Mouse (Mus musculus) G1E (cell line): Measurements from ENCODE around the gene Hspb7. TPM values are rescaled to one million over a fixed set of nuclear protein-coding genes. Genes with fewer than 3 reads are reported as not detected.

Experiments used
- ATAC-seq: 2 replicates; pipeline ENCODE4 v1.8.0; 2016; ENCODE audit warnings: mild to moderate bottlenecking; ENCODE audit not compliant: insufficient number of reproducible peaks, poor library complexity, low FRiP score, severe bottlenecking; ENCODE audit errors: extremely low read depth
- DNase-seq: peaks from one replicate; pipeline ENCODE4 v3.0.0; 2012; ENCODE audit warnings: low spot score
- H3K27me3 ChIP-seq: 2 replicates; pipeline ENCODE4 v1.6.1; 2012; ENCODE audit warnings: mild to moderate bottlenecking, low read length, inconsistent platforms; ENCODE audit not compliant: insufficient read depth
- H3K36me3 ChIP-seq: replicated peaks from 2 replicates; pipeline ENCODE3; 2012; ENCODE audit warnings: mild to moderate bottlenecking, inconsistent platforms
- H3K4me1 ChIP-seq: 2 replicates; pipeline ENCODE4 v1.6.1; 2012; ENCODE audit warnings: low read depth, low read length, inconsistent platforms, mixed read lengths; ENCODE audit not compliant: insufficient read depth
- H3K4me3 ChIP-seq: 2 replicates; pipeline ENCODE4 v1.5.1; 2012; ENCODE audit warnings: low read depth, mild to moderate bottlenecking, inconsistent platforms, low read length, moderate library complexity, mixed read lengths
- H3K9me3 ChIP-seq: replicated peaks from 2 replicates; pipeline ENCODE4 v1.6.1; 2012; ENCODE audit warnings: inconsistent platforms
- CTCF ChIP-seq: IDR thresholded peaks from 2 replicates; pipeline ENCODE4 v1.5.1; 2012; ENCODE audit warnings: low read depth, low read length, inconsistent platforms, mixed read lengths
- GATA1 ChIP-seq: IDR thresholded peaks from 2 replicates; pipeline ENCODE4 v1.6.1; 2012; ENCODE audit warnings: borderline replicate concordance, low read length, inconsistent platforms, mixed read lengths
- GATA2 ChIP-seq: IDR thresholded peaks from 2 replicates; pipeline ENCODE4 v1.6.1; 2012; ENCODE audit warnings: low read depth, low read length, inconsistent platforms, borderline replicate concordance
- POLR2AphosphoS5 ChIP-seq: IDR thresholded peaks from 2 replicates; pipeline ENCODE4 v1.6.1; 2012; ENCODE audit warnings: low read depth, low read length, inconsistent platforms; ENCODE audit not compliant: insufficient replicate concordance
- TAL1 ChIP-seq: conservative IDR thresholded peaks from 2 replicates; pipeline ENCODE4 v1.6.1; 2012; ENCODE audit warnings: low read depth, low read length, inconsistent platforms, mixed read lengths
- polyA plus RNA-seq: library from polyadenylated mRNA; stranded (reverse); fragments of >175 nt; gene quantifications from 2 replicates; pipeline ENCODE4 v1.2.3, GENCODE M21; 2012
- total RNA-seq, 2 experiments: library from RNA; stranded (forward) in 1 of 2; stranded (reverse) in 1 of 2; fragments of 200-1000 nt in 1 of 2; fragments of >200 nt in 1 of 2; fragmentation: Nextera tagmentation in 1 of 2; gene quantifications; 2 replicates each; pipeline ENCODE4 v1.2.3; 2014 to 2017

Hspb7 gene
- total and polyA plus RNA-seq, 3 experiments = not detected

- Histone ChIP-seq H3K36me3 (peaks cover 99% of the 10 kb centered on the region), H3K4me3 (peak overlapping the region; percentile 27; the same call in 1 of the 2 replicates), H3K9me3 (peaks cover 12% of the 10 kb centered on the region), H3K4me1 (peaks cover 4% of the 10 kb centered on the region; the same call in 1 of the 2 replicates), H3K27me3 (no peaks in the 10 kb centered on the region)
- TF ChIP-seq POLR2AphosphoS5 (no peak), GATA1 (no peak), CTCF (no peak), TAL1 (no peak), GATA2 (no peak)
- no peak for DNase-seq
- ATAC-seq = no peak
Measured at GRCm38 (mm10) chr4:141465512-141466288, 45.1 kb downstream of the Hspb7 start.

DNA sequence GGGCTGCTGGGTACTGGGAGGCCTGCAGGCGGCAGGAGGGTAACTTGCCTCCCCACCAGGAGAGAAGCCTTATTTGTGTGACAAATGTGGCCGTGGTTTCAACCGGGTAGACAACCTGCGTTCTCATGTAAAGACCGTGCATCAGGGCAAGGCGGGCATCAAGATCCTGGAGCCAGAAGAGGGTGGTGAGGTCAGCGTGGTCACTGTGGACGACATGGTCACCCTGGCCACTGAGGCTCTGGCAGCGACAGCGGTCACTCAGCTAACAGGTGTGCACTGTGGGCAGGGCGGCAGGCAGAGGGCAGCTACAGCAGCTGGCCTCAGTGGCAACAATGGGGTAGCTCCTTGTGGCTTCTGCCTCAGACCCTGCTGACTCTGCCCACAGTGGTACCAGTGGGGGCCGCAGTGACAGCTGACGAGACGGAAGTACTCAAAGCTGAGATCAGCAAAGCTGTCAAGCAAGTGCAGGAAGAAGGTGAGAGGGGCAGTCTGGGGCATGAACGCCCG is 45.8 kb downstream of the Hspb7 start:
- peaks cover 97% of the 10 kb centered on the region for H3K36me3 ChIP-seq
- H3K27me3 ChIP-seq = no peaks in the 10 kb centered on the region

DNA sequence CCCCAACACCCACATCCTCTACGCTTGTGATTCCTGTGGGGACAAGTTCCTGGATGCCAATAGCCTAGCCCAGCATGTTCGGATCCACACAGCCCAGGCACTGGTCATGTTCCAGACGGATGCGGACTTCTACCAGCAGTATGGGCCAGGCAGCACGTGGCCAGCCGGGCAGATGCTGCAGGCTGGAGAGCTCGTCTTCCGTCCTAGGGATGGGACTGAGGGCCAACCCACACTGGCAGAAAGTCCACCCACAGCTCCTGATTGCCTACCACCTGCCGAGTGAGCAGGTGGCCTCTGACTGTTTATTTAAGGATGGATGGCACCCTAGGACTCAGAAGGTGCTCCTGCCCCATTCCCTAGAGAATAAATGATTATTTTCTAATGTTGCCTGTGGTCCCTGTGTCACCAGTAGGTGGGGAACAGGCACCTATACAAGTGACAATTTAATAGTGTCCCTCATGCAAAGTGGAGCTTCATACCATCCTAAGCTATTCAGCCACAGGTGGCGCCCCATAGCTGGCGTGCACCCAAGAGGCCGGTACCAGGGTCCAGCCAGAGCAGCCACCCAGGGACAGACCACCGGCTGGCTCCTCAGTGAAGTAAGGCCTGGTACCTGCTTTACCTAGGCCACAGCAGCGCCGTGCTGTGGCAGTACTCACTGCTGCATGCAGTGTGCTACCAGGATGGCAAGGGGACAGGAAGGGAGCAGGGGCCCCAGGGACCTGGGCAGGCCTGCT is 46.4 kb downstream of the Hspb7 start:
- H3K27me3 ChIP-seq = no peaks in the 10 kb centered on the region
- no peak for DNase-seq
- H3K36me3 ChIP-seq = peaks cover 97% of the 10 kb centered on the region
- TF ChIP-seq GATA2 = no peak
- no peak for TF ChIP-seq CTCF
- TF ChIP-seq GATA1 = no peak
- TF ChIP-seq POLR2AphosphoS5 = no peak
- TF ChIP-seq TAL1 = no peak
- no peak overlapping the region for H3K4me3 ChIP-seq
- H3K9me3 ChIP-seq = peaks cover 20% of the 10 kb centered on the region
- no peak for ATAC-seq
- peaks cover 6% of the 10 kb centered on the region for H3K4me1 ChIP-seq

More for the DNA sequence above, 45.8 kb downstream of the Hspb7 start:
- DNase-seq = no peak
- Histone ChIP-seq H3K4me1 (peaks cover 4% of the 10 kb centered on the region; the same call in 1 of the 2 replicates), H3K4me3 (no peak overlapping the region; the same call in 1 of the 2 replicates), H3K9me3 (peaks cover 14% of the 10 kb centered on the region)
- TF ChIP-seq GATA1 = no peak
- TF ChIP-seq POLR2AphosphoS5 = no peak
- no peak for TF ChIP-seq CTCF
- TF ChIP-seq GATA2 = no peak
- no peak for TF ChIP-seq TAL1
- no peak for ATAC-seq

GRCm38 (mm10) chr4:141467581-141467927 is 47.0 kb downstream of the Hspb7 start:
- ATAC-seq (no peak), DNase-seq (no peak)
- Histone ChIP-seq H3K27me3 (peaks cover 2% of the 10 kb centered on the region; the same call in 1 of the 2 replicates), H3K9me3 (peaks cover 26% of the 10 kb centered on the region), H3K36me3 (peaks cover 97% of the 10 kb centered on the region), H3K4me1 (peaks cover 3% of the 10 kb centered on the region), H3K4me3 (no peak overlapping the region)
- no peak for TF ChIP-seq GATA1
- no peak for TF ChIP-seq POLR2AphosphoS5
- no peak for TF ChIP-seq CTCF
- no peak for TF ChIP-seq GATA2

DNA sequence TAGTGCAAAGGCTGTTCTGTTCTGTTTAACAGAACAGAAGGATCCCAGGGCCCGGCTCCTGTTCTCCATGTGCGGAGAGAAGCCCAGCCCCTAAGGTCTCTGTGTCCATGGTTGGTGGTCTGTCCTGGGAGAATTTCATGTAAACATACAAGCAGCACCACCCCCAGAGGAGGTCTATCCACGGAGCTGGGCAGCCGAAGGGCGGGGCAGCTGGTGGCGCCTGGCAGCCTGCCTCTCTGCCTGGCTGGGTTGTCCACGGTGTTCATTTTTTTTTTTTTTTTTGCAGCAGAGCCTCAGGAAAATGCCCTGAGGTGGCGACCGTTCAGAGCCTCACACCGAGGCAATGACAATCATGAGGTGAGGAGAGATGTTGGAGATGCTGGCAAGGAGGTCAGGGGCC is 48.0 kb downstream of the Hspb7 start:
- DNase-seq (no peak), ATAC-seq (no peak)
- no peak for TF ChIP-seq TAL1
- no peak for TF ChIP-seq CTCF
- TF ChIP-seq GATA1 = no peak
- TF ChIP-seq POLR2AphosphoS5 = no peak
- no peak for TF ChIP-seq GATA2
- Histone ChIP-seq H3K4me1 (peaks cover 2% of the 10 kb centered on the region), H3K4me3 (no peak overlapping the region), H3K27me3 (peaks cover 2% of the 10 kb centered on the region; the same call in 1 of the 2 replicates), H3K9me3 (peaks cover 36% of the 10 kb centered on the region), H3K36me3 (peaks cover 97% of the 10 kb centered on the region)

- ATAC-seq (no peak), DNase-seq (no peak)
- Histone ChIP-seq H3K27me3 (peaks cover 2% of the 10 kb centered on the region; the same call in 1 of the 2 replicates), H3K36me3 (peaks cover 97% of the 10 kb centered on the region), H3K4me1 (peaks cover 2% of the 10 kb centered on the region), H3K9me3 (peaks cover 42% of the 10 kb centered on the region), H3K4me3 (no peak overlapping the region)
- no peak for TF ChIP-seq POLR2AphosphoS5
- no peak for TF ChIP-seq CTCF
- TF ChIP-seq TAL1 = no peak
- no peak for TF ChIP-seq GATA2
- TF ChIP-seq GATA1 = no peak
Measured at GRCm38 (mm10) chr4:141469343-141469742, 48.8 kb downstream of the Hspb7 start.
